Mouse (Mus musculus) MEL-GATA-1-ER (cell line): Measurements from ENCODE around the gene Tmem125.
"Not testable (repeated sequence)": the region's sequence is repeated elsewhere in the genome, so short reads cannot be mapped to it uniquely, and the experiment has no call there.

Experiments used
- DNase-seq: peaks from one replicate; pipeline ENCODE4 v3.0.0-alpha.2; 2012; ENCODE audit warnings: low read depth; ENCODE audit errors: extremely low read depth

Tmem125 gene

DNA sequence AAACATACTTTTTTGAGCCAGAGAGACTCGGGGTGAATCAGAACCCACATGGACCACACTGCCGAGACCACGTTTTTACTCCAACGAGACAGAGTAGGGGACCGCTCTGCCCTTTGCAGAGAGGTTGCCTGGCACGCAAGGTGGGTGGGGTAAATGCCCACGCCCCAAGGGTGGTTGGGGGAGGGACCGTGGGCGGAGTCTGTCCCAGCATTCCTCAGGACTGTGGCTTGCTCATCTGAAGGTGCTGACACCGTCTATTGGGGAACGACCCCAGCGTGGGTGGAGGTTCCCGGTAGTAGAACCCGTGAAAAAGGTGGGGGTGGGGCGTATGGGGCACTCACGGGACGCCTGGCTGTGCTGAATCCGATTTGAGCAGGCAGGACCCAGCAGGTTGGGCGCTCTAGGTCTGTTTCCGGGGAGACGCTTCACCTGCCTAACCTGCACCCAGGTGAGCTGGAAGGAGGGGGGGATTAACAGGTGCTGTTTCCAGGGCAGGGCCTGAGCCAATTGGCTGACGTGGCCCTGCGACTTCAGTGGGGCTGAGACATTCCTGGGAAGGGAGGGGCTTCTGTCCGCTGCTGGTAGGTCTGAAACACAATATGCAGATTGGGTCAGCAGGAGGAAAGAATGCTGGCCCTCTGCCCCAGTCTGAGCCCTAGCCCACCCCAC, at the start of gene Tmem125:
TSS of gene Tmem125 (minus strand) at position 453 of the 669 bp plus-strand sequence.
- no peak for DNase-seq

DNA sequence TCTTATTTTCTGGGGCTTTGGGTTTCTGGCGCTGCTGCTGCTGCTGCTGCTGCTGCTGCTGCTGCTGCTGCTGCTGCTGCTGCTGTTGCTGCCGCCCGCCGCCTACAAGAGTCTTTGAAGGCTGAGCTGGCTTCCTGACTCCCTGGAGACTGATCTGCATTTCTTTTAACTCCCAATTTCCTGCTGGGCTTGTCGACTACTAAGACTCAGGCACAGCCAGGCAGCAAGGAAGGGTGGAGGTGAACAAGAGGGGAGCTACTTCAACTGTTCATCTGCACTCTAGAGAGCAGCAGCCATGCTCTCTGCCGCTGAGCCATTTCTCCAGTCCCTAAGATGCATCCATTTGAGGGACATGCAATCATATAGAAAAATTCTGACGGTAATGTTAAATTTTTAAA, 45.9 kb upstream of the Tmem125 start:
- no peak for DNase-seq

DNA sequence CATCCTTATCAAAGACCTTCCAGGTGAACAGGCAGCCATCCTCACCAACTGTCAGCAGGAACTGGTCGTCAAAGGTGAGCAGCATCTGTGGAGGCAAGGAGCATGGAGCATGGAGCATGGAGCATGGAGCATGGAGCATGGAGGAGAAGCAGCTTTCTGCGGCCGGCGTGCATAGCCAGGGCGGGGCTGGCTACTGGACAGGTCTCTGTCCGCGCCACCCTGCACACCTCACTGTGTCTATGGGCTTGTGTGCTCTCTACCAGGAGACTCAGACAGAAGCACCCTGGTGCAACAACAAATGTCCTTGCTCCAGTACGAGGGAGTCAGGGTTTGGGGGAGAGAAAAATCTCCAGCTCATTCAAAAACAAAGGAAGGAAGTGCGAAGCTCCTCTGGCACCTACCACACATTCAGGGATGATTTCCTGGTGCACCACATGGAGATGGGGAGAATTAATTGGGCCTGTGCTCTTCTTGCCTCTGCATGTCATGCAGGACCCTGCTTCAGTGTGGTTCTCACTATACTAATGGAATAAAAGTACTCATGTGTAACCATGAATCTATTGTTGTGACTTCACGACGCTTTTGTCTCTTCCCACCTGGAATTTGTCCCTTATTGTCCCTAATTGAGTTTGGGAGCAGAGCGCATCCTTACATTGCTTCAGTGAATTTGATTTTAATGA, 45.3 kb upstream of the Tmem125 start:
- no peak for DNase-seq

DNA sequence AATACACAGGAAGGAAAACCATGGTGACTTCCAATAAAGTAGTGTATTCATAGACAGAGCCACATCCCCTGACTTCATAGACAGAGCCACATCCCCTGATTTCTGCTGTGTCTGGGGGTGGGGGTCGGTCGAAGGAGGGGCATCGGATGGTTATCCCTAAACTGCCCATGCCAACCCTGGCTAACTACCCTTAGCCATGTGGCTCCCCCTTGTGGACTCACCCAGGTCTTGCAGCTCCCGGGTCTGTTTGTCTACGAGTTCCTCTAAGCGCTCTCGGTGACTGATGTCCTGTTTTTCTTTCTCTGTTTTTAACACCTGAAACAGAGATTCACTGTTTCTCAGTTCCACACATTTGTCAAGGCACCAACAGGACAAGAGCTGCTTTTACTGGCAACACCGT, 38.8 kb upstream of the Tmem125 start:
- no peak for DNase-seq

DNA sequence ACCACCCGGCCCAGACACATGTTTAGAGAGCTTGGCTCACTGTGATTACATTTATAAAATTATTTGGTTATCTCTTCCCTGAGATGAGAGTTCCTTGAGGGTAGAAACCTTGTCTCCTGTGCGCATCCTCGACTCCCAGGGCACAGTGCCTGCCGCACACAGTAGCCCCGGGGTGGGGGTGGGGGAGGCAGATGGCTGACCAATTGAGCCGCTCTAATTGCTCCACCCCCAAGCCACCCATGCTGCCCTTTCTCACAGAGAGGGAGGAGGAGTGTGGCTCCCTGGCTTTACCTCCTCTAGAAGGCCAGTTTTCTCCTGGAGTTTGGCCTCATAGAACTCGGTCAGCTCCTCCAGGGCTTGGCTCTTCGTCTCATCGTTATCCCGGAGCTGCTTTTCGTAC, 37.7 kb upstream of the Tmem125 start:
- no peak for DNase-seq

DNA sequence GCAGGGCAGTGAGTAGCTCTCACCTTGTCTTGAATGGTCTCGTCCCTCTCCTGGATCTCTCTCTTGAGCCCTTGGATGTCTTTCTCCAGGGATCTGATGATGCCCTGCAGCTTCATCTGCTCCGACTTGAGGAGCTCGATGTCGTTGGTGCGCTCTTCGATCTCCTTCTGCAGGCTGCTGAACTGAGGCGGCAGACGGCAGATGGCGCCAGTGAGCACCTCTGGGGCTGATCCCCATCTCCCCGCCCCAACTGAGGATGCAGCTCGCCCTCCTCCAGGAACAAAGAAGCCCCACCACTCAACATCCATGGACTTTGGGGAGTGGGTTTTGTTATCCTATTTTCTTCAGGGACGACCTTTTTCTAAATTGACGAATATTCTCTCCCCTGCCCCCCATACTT, 35.5 kb upstream of the Tmem125 start:
- DNase-seq: no peak

DNA sequence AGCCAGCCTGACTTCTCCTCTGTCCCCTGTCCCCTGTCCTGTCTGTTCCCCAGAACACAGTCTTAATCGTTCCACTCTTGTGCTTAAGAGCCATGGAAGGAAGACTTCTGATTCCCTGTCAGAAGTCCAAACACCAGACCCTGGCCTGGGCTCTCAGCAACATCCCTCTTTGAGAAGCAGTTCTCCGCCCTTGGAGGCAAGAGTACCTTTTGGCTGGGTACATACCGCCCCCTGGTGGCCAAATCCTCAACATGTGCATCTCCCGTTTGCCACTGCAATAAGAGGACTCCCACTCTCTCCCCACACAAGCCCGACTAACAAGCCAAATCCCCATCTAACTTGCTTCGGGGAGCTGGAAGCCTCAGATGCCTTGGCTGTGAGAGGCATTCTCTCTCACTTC, 32.3 kb upstream of the Tmem125 start:
- peak; percentile 48 for DNase-seq

DNA sequence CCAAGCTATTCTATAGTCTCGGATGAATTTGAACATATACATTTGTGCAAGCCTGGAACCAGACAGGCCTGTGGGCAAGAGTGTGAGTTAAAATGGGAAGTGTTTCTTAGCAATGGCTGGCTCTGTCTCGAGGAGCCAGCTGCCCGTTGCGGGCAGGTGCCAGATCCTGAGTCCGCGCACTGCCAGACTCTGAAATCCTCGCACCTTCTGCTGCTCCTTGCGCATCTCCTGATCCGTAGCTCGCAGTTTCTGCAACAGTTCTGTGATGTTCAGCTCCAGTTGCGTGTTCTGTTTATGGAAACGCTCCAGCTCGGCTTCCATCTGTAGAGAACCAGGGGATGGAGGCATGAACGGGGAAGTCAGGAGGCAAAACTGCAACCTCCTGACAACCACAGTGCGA, 27.6 kb upstream of the Tmem125 start:
- no peak for DNase-seq

DNA sequence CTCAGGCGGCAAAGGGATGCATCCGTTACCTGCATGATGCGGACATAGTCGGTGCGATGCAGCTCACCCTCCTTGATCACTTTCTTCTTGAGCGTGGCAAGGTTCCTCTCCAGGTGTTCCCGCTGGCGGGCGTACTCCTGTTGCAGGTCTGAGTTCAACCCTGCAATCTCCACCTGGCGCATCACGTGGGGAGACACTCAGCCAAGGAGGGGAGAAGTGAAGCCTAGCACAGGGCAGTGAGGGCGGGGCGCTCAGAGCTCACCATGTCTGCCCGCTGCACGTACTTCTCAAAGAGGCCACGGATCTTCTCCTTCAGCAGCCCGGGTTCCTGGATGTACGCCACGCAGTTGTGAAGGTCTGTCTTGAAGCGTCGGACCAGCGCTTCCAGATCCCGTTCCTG, 25.5 kb upstream of the Tmem125 start:
- DNase-seq: no peak

DNA sequence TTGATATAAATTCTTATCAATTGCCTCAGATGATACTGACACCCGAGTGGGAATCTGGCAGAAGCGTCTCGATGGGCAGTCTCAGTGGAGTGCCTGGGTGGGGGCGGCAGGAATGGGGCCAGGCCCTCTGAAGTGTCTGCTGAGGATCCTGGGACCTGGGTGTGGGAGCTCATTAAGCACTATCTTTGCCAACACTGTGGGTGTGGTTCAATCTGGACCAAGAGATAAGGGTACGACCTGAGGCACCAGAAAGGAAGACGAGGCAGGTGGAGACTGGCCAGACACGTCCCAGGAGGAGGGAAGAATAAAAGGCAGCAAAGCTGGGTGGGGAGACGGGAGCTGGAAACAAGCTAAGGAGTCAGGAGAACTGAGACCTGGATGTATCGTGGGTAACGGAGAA, 24.9 kb upstream of the Tmem125 start:
- peak; percentile 66 for DNase-seq

DNA sequence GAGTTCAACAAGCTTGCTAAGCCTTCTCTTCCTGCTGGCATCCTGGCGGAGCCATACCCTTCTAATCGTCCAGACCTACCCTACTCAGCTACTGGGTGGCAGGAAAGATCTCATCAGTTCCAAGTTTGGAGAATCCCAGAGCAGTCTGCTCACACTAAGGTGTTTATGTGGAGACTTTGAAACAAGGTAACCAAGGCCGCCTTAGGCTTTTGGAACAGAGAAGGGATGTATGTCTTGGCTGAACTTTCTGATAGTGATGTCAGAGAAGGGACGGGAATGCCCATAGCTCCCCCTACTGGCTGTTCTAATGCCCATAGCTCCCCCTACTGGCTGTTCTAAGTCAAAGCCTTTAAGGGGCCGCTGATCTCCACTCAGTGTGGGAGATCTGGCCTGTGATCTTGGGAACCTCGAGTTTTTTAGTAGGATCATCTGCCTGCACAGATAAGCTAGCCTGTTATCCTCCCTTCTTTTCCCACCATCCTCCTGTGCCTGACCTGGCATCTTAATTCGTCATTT, 22.4 kb upstream of the Tmem125 start:
- peak; percentile 39 for DNase-seq

DNA sequence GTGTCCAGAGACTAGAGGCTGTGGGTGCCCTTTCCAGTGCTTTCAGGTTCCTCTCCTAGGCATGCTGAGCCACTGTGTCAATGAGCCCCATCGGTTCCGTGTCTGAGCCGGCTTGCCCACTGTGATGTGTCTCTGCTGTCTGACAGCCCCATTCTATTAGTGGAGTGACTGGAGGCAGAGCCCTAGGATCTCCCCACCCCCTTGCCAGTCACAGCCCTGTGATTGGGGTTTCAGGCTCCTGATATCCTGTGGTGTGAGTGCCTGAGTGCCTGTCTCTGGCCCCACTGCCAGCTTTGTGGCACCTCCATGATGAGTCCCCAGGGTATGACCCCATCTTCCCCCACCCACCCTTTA, 21.1 kb upstream of the Tmem125 start:
- DNase-seq: no peak

DNA sequence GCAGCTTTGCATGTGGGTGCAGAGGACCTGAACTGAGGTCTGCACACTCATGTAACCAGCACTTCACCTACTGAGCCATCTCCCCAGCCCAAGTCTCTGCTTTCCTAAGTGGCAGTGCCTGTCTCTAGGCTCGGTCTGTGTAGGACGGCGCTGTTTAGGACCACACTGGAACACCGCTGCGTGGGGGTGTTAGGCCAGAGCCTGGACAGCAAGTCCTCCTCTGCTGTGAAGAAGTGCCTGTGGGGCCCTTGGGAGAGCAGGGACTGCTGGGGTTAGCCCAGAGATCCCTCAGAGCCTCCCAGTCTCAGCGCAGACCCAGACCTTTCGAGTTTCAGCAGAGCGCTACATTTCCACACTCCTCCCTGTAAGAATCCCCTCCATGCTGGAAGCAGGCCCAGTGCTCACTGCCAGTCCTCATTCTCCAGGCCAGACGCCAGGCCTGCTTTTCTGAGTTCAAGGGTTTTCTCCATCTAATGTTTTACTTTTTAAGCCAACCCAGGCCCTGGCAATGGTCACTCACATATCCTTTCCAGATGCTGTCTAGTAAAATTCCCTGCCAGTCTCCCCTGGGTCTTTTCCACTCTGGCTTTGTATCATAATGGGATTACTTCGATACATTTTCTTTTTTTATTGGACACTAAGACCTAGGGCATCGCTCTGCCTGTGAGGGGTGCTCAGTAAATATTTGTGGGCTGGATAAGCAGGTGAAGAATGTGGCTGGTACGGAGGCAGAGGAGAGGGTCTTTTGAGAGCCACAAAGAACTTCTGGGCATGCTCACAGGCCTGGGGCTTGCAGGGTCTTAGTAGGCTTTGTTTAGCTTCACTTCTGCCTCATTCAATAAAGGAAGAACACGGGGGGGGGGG, 20.4 kb upstream of the Tmem125 start:
- DNase-seq: no peak

DNA sequence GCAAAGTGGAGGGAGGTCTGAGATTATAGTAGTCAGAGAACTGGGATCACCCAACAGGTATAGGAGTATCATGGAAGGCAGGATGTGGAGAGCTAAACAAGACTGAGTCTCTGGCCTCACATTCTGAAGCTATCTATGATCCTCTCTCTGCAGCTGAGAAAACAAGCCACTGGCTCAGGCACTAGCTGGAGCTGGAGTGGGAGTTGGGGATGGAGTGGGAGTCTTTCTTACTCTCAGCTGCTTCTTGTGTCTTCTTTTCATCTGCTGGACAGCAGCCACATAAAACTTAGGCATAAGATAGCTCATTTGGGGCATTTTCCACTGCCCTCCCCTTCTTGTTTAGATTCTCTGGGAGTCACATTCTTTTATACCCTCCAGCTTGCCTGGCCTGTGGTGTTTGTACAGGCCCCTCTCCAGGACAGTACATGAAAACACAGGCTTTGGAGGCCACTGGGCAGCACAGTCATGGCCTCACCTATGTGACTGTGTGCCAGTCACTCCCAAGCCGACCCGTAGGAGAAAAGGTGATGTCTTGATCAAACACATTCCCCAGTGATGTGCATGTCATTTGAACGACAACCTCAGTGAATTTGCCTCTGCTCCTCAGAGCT, 9.3 kb upstream of the Tmem125 start:
- DNase-seq: no peak

DNA sequence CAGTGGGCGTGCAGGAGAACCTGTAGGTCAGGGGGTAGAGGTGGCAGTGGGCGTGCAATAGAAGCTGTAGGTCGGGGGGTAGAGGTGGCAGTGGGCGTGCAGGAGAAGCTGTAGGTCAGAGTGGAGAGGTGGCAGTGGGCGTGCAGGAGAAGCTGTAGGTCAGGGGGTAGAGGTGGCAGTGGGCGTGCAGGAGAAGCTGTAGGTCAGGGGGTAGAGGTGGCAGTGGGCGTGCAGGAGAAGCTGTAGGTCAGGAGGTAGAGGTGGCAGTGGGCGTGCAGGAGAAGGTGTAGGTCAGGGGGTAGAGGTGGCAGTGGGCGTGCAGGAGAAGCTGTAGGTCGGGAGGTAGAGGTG, 4.3 kb upstream of the Tmem125 start:
- not testable (repeated sequence) for DNase-seq

DNA sequence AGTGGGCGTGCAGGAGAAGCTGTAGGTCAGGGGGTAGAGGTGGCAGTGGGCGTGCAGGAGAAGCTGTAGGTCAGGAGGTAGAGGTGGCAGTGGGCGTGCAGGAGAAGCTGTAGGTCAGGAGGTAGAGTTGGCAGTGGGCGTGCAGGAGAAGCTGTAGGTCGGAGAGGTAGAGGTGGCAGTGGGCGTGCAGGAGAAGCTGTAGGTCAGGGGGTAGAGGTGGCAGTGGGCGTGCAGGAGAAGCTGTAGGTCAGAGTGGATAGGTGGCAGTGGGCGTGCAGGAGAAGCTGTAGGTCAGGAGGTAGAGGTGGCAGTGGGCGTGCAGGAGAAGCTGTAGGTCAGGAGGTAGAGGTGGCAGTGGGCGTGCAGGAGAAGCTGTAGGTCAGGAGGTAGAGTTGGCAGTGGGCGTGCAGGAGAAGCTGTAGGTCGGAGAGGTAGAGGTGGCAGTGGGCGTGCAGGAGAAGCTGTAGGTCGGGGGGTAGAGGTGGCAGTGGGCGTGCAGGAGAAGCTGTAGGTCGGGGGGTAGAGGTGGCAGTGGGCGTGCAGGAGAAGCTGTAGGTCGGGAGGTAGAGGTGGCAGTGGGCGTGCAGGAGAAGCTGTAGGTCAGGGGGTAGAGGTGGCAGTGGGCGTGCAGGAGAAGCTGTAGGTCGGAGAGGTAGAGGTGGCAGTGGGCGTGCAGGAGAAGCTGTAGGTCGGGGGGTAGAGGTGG, 3.7 kb upstream of the Tmem125 start:
- not testable (repeated sequence) for DNase-seq

DNA sequence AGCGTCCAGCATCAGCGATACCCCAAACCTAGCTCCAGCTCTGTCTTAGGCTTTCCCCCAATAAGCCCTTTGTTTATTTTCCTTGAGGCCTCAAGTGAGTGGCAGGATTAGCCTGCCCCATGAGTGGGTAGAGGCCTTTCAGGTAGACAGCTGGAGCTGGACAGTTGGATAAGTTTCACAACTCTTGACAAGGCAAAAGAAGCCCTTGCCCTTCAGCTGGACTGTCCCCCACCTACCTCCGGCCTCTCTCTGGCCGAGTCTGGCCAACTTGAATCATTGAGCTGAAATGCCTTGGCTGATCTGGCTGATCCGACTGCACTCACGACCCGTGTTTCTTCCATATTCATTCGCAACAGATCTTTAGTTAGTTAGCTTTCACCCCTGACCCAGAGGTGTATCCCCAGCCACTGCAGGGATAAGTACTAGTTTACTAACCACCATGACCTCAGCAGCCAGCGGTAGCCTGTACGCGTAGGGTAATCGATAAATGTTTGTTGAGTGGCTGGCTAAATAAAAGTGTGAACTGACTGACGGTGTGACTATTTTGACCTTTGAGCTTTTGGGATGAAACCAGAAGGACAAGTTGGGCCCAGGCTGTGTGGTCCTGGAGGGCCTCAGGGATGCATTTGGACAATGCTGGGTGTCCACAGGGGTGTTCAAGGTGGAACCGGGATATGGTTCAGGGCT, 740 bp upstream of the Tmem125 start:
- no peak for DNase-seq

DNA sequence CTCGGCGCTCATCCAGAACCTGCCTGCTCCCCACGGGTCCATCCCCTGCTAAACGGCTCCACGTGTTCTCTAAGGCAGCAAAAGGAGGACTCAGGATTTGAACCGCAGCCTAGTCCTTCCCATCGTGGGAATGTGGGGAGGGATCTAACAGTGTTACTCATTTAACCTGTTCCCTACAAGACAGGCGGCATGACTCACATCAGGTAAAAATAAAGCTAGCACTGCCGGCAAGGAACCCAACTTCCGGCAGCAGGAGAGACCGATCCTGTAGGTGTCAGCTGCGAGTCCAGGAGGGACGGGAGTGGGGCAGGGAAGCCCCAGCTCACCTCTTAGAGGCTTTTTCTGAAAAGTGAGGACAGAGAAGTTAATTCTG, 700 bp downstream of the Tmem125 start:
- DNase-seq: no peak

DNA sequence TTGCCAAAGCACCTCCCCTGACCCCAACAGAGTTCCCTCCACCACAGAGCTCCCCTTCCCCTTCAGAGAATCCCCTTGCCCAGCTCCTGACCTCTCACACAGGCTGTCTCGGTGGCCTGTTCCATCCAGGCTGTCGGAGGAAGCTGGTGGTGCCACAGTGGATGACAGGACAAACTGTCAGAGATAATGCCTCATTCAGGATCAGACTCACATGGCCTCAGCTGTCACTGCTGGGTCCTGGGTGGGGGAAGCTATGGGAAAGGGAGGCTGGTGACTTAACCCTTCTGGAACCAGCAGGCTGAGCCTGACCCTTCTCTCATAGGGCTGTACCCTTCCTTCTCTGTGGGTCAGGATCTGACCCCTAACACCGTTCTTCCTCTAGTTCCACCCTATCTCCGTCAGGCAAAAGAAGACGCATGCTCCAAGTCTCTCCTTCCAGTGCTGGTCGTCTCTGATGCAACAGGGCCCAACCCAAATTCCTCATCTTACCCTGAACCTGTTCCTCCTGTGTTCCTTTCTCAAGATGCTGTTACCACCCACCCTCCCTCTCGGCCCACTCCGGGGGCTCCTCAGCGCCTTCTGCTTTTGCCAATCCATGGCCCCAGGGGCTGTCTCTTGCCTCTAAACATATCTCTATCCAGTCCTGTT, 1.2 kb downstream of the Tmem125 start:
- DNase-seq: no peak

DNA sequence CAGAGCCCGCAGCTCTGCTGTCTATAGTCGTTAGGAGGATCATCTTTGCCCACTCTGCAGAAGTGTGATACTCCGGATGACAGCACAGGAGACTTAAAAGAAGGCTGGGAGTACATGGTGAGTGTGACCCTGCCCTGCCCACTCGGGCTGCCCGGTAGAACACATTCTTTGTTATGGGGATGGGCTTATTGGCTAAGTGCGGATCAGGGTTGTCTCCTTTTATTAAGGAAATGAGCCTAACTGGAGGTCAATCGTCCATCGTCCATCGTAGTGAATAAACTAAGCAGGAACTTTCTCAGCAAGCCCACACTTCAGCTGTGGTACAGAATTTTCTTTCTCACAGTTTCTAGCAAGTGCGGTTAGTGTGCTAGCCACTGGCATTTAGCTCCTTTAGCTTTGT, 3.9 kb downstream of the Tmem125 start:
- DNase-seq: no peak
